Mouse (Mus musculus): Measurements from ENCODE around the gene Taf8.

DNA sequence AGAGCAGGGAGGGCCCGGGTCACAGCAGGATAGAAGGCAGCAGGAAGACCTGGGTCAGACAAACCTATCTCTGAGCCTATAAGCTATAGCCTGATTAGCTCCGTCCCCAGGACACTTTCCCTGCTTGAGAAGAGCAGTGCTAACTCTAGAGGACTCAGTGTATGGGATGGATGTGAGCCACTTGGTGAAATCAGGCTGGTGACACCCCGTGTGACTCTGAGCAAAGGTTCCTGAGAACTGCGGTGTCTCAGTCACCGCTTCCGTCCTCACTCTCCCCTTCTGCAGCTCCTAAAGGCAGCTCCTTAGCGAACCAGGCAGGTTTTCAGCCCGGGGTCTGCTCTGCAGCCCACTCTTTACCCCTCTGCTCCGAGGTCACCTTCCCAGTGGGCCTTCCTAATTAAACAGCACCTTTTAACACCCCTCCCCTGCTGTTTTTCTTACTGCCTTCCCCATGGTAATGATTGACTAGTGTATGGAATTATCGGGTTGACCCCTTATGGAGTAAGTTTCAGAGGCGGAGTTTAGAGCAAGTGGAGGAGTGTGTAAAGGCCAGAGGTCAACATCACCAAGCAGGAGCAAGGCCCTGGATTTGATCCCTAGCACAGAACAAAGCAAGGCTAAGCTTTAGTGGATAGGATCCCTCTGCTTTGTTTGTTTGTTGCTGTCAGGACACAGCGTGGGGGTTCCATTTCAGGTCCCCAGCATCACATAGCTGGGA lies 37.7 kb downstream of the Taf8 start:
- TF ChIP-seq HCFC1 (IDR thresholded peaks at IDR 0.05; ENCODE audit: borderline replicate concordance, insufficient read depth, low read length) (no peak), ZNF384 (IDR thresholded peaks at IDR 0.05; ENCODE audit: low read depth, low read length) (no peak), CHD2 (IDR thresholded peaks at IDR 0.05; ENCODE audit: low read depth, low read length) (no peak), ZC3H11A (IDR thresholded peaks at IDR 0.05; ENCODE audit: borderline replicate concordance, low read depth, low read length) (no peak), MAFK (IDR thresholded peaks at IDR 0.05; ENCODE audit: insufficient read depth, low read depth, low read length) (no peak)

All from ES-E14 (cell line).